Mouse (Mus musculus) embryonic fibroblast, embryonic 13.5 days (primary cell): ENCODE data around the gene Ier5. TPM values are rescaled to one million over a fixed set of nuclear protein-coding genes. Genes with fewer than 3 reads are reported as not detected.

Experiments
- H3K27ac ChIP-seq: 2 replicates; pipeline ENCODE4 v1.5.1; 2012; ENCODE audit warnings: low read length, control low read depth, inconsistent platforms; ENCODE audit not compliant: insufficient read depth
- H3K4me1 ChIP-seq: 2 replicates; pipeline ENCODE4 v1.6.1; 2011; ENCODE audit warnings: low read length; ENCODE audit not compliant: control insufficient read depth, insufficient read depth
- H3K4me3 ChIP-seq: 2 replicates; pipeline ENCODE4 v1.5.1; 2011; ENCODE audit warnings: mild to moderate bottlenecking, control low read depth, low read length; ENCODE audit not compliant: insufficient read depth
- CTCF ChIP-seq: IDR thresholded peaks from 2 replicates; pipeline ENCODE4 v1.5.1; 2011; ENCODE audit warnings: mild to moderate bottlenecking, control low read depth, low read length, moderate library complexity, borderline replicate concordance; ENCODE audit not compliant: insufficient read depth
- POLR2A ChIP-seq: IDR thresholded peaks from 2 replicates; pipeline ENCODE4 v1.6.1; 2011; ENCODE audit warnings: low read depth, mild to moderate bottlenecking, control low read depth, low read length, moderate library complexity
- polyA plus RNA-seq: library from polyadenylated mRNA; stranded (reverse); fragments of >200 nt; gene quantifications from 2 replicates; pipeline ENCODE4 v1.2.4, GENCODE M21; 2011; ENCODE audit warnings: low read depth; ENCODE audit not compliant: missing spikeins, insufficient read length

Gene Ier5
- polyA plus RNA-seq, 1 experiment: 37.2 TPM

GRCm38 (mm10) chr1:155091374-155091841 is 8.0 kb downstream of the Ier5 start:
- Histone ChIP-seq H3K4me1 (peaks cover 36% of the 10 kb centered on the region), H3K27ac (peak overlapping the region; percentile 85)

GRCm38 (mm10) chr1:155090736-155091135 is 8.7 kb downstream of the Ier5 start:
- no peak for TF ChIP-seq CTCF
- no peak for TF ChIP-seq POLR2A
- Histone ChIP-seq H3K27ac (no peak overlapping the region; the same call in 1 of the 2 replicates), H3K4me3 (no peak overlapping the region), H3K4me1 (peaks cover 33% of the 10 kb centered on the region)

More at GRCm38 (mm10) chr1:155091374-155091841, 8.0 kb downstream of the Ier5 start:
- no peak overlapping the region for H3K4me3 ChIP-seq
- no peak for TF ChIP-seq CTCF
- no peak for TF ChIP-seq POLR2A

GRCm38 (mm10) chr1:155090327-155090726 is 9.1 kb downstream of the Ier5 start:
- Histone ChIP-seq H3K4me3 (no peak overlapping the region), H3K27ac (no peak overlapping the region; the same call in 1 of the 2 replicates), H3K4me1 (peaks cover 33% of the 10 kb centered on the region)
- TF ChIP-seq POLR2A (no peak), CTCF (no peak)

GRCm38 (mm10) chr1:155088847-155089603 is 10.4 kb downstream of the Ier5 start:
- H3K4me1 ChIP-seq: peaks cover 31% of the 10 kb centered on the region
- TF ChIP-seq CTCF (no peak), POLR2A (no peak)
- peak overlapping the region; percentile 72 for H3K27ac ChIP-seq
- no peak overlapping the region for H3K4me3 ChIP-seq

GRCm38 (mm10) chr1:155088046-155088445 is 11.4 kb downstream of the Ier5 start:
- H3K4me3 ChIP-seq: no peak overlapping the region
- H3K27ac ChIP-seq: no peak overlapping the region
- peaks cover 29% of the 10 kb centered on the region for H3K4me1 ChIP-seq
- no peak for TF ChIP-seq POLR2A
- no peak for TF ChIP-seq CTCF

- TF ChIP-seq POLR2A: no peak
- no peak for TF ChIP-seq CTCF
- peaks cover 30% of the 10 kb centered on the region for H3K4me1 ChIP-seq
- peak overlapping the region; percentile 47; the same call in 1 of the 2 replicates for H3K27ac ChIP-seq
- no peak overlapping the region for H3K4me3 ChIP-seq
Measured at GRCm38 (mm10) chr1:155086893-155087292, 12.5 kb downstream of the Ier5 start.

- no peak overlapping the region for H3K4me3 ChIP-seq
- H3K4me1 ChIP-seq: peaks cover 27% of the 10 kb centered on the region
- peak overlapping the region; percentile 47; the same call in 1 of the 2 replicates for H3K27ac ChIP-seq
- TF ChIP-seq CTCF (no peak), POLR2A (no peak)
Measured at GRCm38 (mm10) chr1:155086416-155086815, 13.0 kb downstream of the Ier5 start.

- no peak overlapping the region for H3K4me3 ChIP-seq
- no peak for TF ChIP-seq POLR2A
- TF ChIP-seq CTCF: no peak
- H3K27ac ChIP-seq: no peak overlapping the region
- peaks cover 24% of the 10 kb centered on the region for H3K4me1 ChIP-seq
Measured at GRCm38 (mm10) chr1:155084839-155085238, 14.6 kb downstream of the Ier5 start.

- Histone ChIP-seq H3K27ac (peak overlapping the region; percentile 77), H3K4me1 (peaks cover 12% of the 10 kb centered on the region), H3K4me3 (peak overlapping the region; percentile 18)
- no peak for TF ChIP-seq CTCF
- TF ChIP-seq POLR2A: peak; percentile 65; the same call in 1 of the 2 replicates
Measured at GRCm38 (mm10) chr1:155083271-155084265, 15.9 kb downstream of the Ier5 start.

- peak overlapping the region; percentile 77 for H3K27ac ChIP-seq
- TF ChIP-seq CTCF (no peak), POLR2A (no peak; the same call in 1 of the 2 replicates)
- H3K4me1 ChIP-seq: peaks cover 11% of the 10 kb centered on the region
- H3K4me3 ChIP-seq: peak overlapping the region; percentile 18; the same call in 1 of the 2 replicates
Measured at GRCm38 (mm10) chr1:155082965-155083268, 16.5 kb downstream of the Ier5 start.
